Mouse (Mus musculus) mouse embryonic stem cell (cell line): ENCODE data around the gene Dctd.

ENCODE experiments used
- in situ Hi-C, 2 experiments: fragments of 300-500 bp; cut with MboI; formaldehyde crosslinking; loops; 1 replicate in 1 of 2; 3 replicates in 1 of 2; pipeline ENCODE4 v1.14.3; 2019 to 2020; ENCODE audit warnings: low sequenced_read_pairs in 2 of 2, low pct_unique_long_range_greater_than_20kb in 1 of 2, mixed read lengths in 1 of 2; ENCODE audit not compliant: unreplicated experiment in 1 of 2

Dctd gene

GRCm38 (mm10) chr8:48098792-48099191, at the start of gene Dctd:
TSS of gene Dctd (plus strand) at chr8:48099092.
- in situ Hi-C loops: no loop called here

- in situ Hi-C loops: no loop called here
Observed at GRCm38 (mm10) chr8:48053611-48054010, 45.3 kb upstream of the Dctd start.

GRCm38 (mm10) chr8:48063526-48064072, 35.3 kb upstream of the Dctd start:
- in situ Hi-C loops: no loop called here

GRCm38 (mm10) chr8:48074149-48074548, 24.7 kb upstream of the Dctd start:
- in situ Hi-C loops: no loop called here

GRCm38 (mm10) chr8:48082343-48082742, 16.5 kb upstream of the Dctd start:
- in situ Hi-C loops: no loop called here

GRCm38 (mm10) chr8:48090661-48091060, 8.2 kb upstream of the Dctd start:
- in situ Hi-C loops: no loop called here

GRCm38 (mm10) chr8:48095378-48095777, 3.5 kb upstream of the Dctd start:
- in situ Hi-C loops: no loop called here

GRCm38 (mm10) chr8:48097131-48097794, 1.6 kb upstream of the Dctd start:
- in situ Hi-C loops: no loop called here

- in situ Hi-C loops: no loop called here
Observed at GRCm38 (mm10) chr8:48098081-48098639, 732 bp upstream of the Dctd start.

GRCm38 (mm10) chr8:48100100-48100787, 1.4 kb downstream of the Dctd start:
- in situ Hi-C loops: no loop called here

GRCm38 (mm10) chr8:48109373-48109855, 10.5 kb downstream of the Dctd start:
- in situ Hi-C loops: no loop called here

- in situ Hi-C loops: no loop called here
Observed at GRCm38 (mm10) chr8:48109856-48110780, 11.2 kb downstream of the Dctd start.

- in situ Hi-C loops: no loop called here
Observed at GRCm38 (mm10) chr8:48114591-48114990, 15.7 kb downstream of the Dctd start.

GRCm38 (mm10) chr8:48122991-48123390, 24.1 kb downstream of the Dctd start:
- in situ Hi-C loops: no loop called here

- in situ Hi-C loops: no loop called here
Observed at GRCm38 (mm10) chr8:48124857-48125256, 26.0 kb downstream of the Dctd start.

GRCm38 (mm10) chr8:48126954-48127353, 28.1 kb downstream of the Dctd start:
- in situ Hi-C loops: no loop called here

- in situ Hi-C loops: no loop called here
Observed at GRCm38 (mm10) chr8:48130266-48130665, 31.4 kb downstream of the Dctd start.

- in situ Hi-C loops: no loop called here
Observed at GRCm38 (mm10) chr8:48133321-48133720, 34.4 kb downstream of the Dctd start.
